Mouse (Mus musculus) stomach, embryonic 15.5 days (tissue): ENCODE results near the gene Ap3s2. TPM values are rescaled to one million over a fixed set of nuclear protein-coding genes. Genes with fewer than 3 reads are reported as not detected.

Experiments used
- ATAC-seq: fragments of 200-750 bp; cut with Nextera tagmentation; 2 replicates; pipeline ENCODE4 v1.8.0; 2017; ENCODE audit warnings: low read depth, moderate number of reproducible peaks, moderate TSS enrichment; ENCODE audit not compliant: insufficient read depth, low FRiP score
- H3K27ac ChIP-seq: fragments of 300-500 bp; sonication (generic); 2 replicates; pipeline ENCODE4 v1.5.1; 2015; ENCODE audit warnings: mild to moderate bottlenecking, inconsistent platforms
- H3K27me3 ChIP-seq: fragments of 300-500 bp; sonication (generic); replicated peaks from 2 replicates; pipeline ENCODE4 v1.6.1; 2015; ENCODE audit warnings: inconsistent platforms
- H3K36me3 ChIP-seq: fragments of 300-500 bp; sonication (generic); 2 replicates; pipeline ENCODE4 v1.6.1; 2015; ENCODE audit warnings: inconsistent platforms
- H3K4me1 ChIP-seq: fragments of 300-500 bp; sonication (generic); 2 replicates; pipeline ENCODE4 v1.6.1; 2015; ENCODE audit warnings: inconsistent platforms
- H3K4me2 ChIP-seq: fragments of 300-500 bp; sonication (generic); 2 replicates; pipeline ENCODE4 v1.6.1; 2015; ENCODE audit warnings: mild to moderate bottlenecking, inconsistent platforms
- H3K4me3 ChIP-seq: fragments of 300-500 bp; sonication (generic); replicated peaks from 2 replicates; pipeline ENCODE4 v1.5.1; 2015; ENCODE audit warnings: inconsistent platforms
- H3K9ac ChIP-seq: fragments of 300-500 bp; sonication (generic); 2 replicates; pipeline ENCODE4 v1.6.1; 2015; ENCODE audit warnings: inconsistent platforms
- H3K9me3 ChIP-seq: fragments of 300-500 bp; sonication (generic); 2 replicates; pipeline ENCODE4 v1.6.1; 2016; ENCODE audit warnings: inconsistent platforms
- whole genome bisulfite sequencing: fragments of 180-500 bp; shearing (Covaris S2); methylation state at CpG from one replicate; pipeline ENCODE4 v1.1.7; 2015; 5-methylcytosine and 5-hydroxymethylcytosine counted together
- polyA plus RNA-seq: library from polyadenylated mRNA; unstranded; fragments of >200 nt; fragmentation: Nextera tagmentation; extraction: Ambion mirVana; gene quantifications from 2 replicates; pipeline ENCODE4 v1.2.1, GENCODE M21; 2015

Ap3s2 gene
- polyA plus RNA-seq, 1 experiment from 2014 or later = 27.1 TPM

- H3K4me3 ChIP-seq = no peak overlapping the region
- no peaks in the 10 kb centered on the region for H3K9me3 ChIP-seq
- no peak for ATAC-seq
- H3K36me3 ChIP-seq = peaks cover 8% of the 10 kb centered on the region
- no peak overlapping the region for H3K27ac ChIP-seq
- 66% methylated on average over 3 of the region's 3 CpGs for WGBS
- no peak overlapping the region for H3K9ac ChIP-seq
- no peaks in the 10 kb centered on the region for H3K27me3 ChIP-seq
- H3K4me2 ChIP-seq = no peak overlapping the region
- 0 out of 2 replicates have a peak, but pooled peaks cover 1% of the 10 kb centered on the region for H3K4me1 ChIP-seq
Observed at GRCm38 (mm10) chr7:79914556-79914955, 5.9 kb downstream of the Ap3s2 start.

- Histone ChIP-seq H3K9me3 (no peaks in the 10 kb centered on the region), H3K9ac (no peak overlapping the region), H3K27ac (no peak overlapping the region), H3K36me3 (peaks cover 9% of the 10 kb centered on the region), H3K4me1 (no peaks in the 10 kb centered on the region), H3K27me3 (no peaks in the 10 kb centered on the region), H3K4me3 (no peak overlapping the region), H3K4me2 (no peak overlapping the region)
- ATAC-seq = no peak
- WGBS = 71% methylated on average over 2 of the region's 2 CpGs
Observed at GRCm38 (mm10) chr7:79907356-79907755, 13.1 kb downstream of the Ap3s2 start.

DNA sequence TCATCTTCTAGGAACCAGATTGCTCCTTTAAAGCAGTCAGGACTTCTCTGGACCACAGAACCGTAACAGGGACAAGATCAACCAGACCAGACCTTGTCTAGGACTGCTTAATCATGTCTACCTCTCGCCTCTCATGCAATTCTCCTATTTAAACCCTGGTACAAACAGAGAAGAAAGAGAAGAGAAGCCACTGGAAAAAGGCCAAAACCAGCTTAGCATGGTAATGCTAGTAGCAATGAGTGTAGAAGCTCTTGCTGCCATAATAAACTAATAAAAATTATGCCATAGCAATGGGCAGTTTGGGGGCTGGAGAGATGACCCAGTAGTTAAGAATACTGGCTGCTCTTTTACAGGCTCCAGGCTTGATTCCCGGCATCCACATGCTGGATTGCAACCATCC, 13.5 kb downstream of the Ap3s2 start:
- ATAC-seq = no peak
- Histone ChIP-seq H3K4me3 (no peak overlapping the region), H3K27me3 (no peaks in the 10 kb centered on the region), H3K36me3 (peaks cover 9% of the 10 kb centered on the region), H3K9ac (no peak overlapping the region), H3K27ac (no peak overlapping the region), H3K4me1 (no peaks in the 10 kb centered on the region), H3K9me3 (no peaks in the 10 kb centered on the region), H3K4me2 (no peak overlapping the region)
- 87% methylated on average over 3 of the region's 3 CpGs for WGBS

GRCm38 (mm10) chr7:79905193-79905592, 15.3 kb downstream of the Ap3s2 start:
- no peak overlapping the region for H3K27ac ChIP-seq
- H3K4me1 ChIP-seq = no peaks in the 10 kb centered on the region
- H3K4me3 ChIP-seq = no peak overlapping the region
- no peaks in the 10 kb centered on the region for H3K9me3 ChIP-seq
- no peak overlapping the region for H3K9ac ChIP-seq
- H3K36me3 ChIP-seq = peaks cover 5% of the 10 kb centered on the region
- no peak overlapping the region for H3K4me2 ChIP-seq
- ATAC-seq = no peak
- no peaks in the 10 kb centered on the region for H3K27me3 ChIP-seq
- WGBS = 92% methylated on average over 4 of the region's 4 CpGs

DNA sequence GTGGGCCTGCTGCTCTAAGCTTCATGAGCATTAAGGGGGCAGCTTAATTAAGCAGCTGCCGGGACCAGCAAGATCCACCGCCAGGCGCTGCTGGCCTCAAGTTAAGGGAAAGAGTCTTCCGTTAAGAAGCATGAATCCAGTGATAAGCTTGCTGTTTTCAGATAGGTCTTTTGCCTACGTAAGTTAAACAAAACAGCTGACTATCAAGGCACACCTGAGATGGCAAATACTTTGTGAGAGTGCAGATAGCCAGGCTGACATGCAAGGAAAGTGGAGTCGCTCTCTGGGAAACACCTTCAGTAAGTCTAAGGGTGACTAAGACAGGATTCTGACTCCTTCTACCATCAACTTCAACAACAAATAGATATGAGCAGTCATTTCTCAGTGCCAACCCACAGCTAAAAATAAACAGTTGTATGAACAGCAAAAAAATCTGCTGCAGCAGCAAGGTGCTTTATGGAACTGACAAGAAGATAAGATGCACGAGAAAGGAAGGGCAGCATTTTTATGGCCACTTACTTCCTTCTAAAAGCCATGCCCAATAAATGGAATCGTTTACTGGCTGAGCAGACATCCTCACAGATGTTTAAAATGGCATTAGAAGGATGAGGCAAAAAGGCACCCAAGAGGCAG, 17.2 kb downstream of the Ap3s2 start:
- WGBS = 71% methylated on average over 8 of the region's 8 CpGs
- Histone ChIP-seq H3K9me3 (no peaks in the 10 kb centered on the region), H3K4me2 (no peak overlapping the region), H3K36me3 (no peaks in the 10 kb centered on the region), H3K4me1 (no peaks in the 10 kb centered on the region), H3K27me3 (no peaks in the 10 kb centered on the region), H3K27ac (no peak overlapping the region; the same call in 1 of the 2 replicates), H3K4me3 (no peak overlapping the region), H3K9ac (no peak overlapping the region)
- ATAC-seq = no peak

- Histone ChIP-seq H3K4me1 (no peaks in the 10 kb centered on the region), H3K36me3 (no peaks in the 10 kb centered on the region), H3K9ac (no peak overlapping the region), H3K4me3 (no peak overlapping the region), H3K4me2 (no peak overlapping the region), H3K27ac (no peak overlapping the region), H3K9me3 (no peaks in the 10 kb centered on the region), H3K27me3 (no peaks in the 10 kb centered on the region)
- ATAC-seq = no peak
- WGBS = 87% methylated on average over 6 of the region's 6 CpGs
Observed at GRCm38 (mm10) chr7:79900753-79901152, 19.7 kb downstream of the Ap3s2 start.

DNA sequence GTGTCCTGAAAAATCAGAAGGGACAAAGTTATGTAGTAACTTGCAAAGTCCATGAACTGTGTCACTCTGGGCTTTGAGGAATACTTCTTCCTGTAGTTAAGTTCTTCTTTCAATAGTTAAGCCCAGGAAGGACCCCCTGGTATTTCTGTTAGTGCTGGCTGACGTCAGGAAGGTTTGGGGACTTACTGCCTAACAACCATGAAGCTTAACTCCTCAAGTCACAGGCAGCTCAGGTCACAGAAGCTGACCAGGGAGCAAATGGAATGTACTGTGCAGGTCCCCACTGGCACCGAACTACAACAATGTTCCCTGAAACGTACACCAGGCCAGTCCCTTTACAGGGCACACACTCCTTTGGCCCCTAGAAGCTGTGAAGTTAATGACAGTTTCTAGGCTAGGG, 25.2 kb downstream of the Ap3s2 start:
- Histone ChIP-seq H3K4me3 (no peak overlapping the region), H3K27ac (no peak overlapping the region), H3K9me3 (no peaks in the 10 kb centered on the region), H3K36me3 (no peaks in the 10 kb centered on the region), H3K4me1 (peaks cover 8% of the 10 kb centered on the region; the same call in 1 of the 2 replicates), H3K27me3 (no peaks in the 10 kb centered on the region), H3K9ac (no peak overlapping the region), H3K4me2 (no peak overlapping the region)
- 82% methylated on average over 3 of the region's 3 CpGs for WGBS
- no peak for ATAC-seq

- Histone ChIP-seq H3K27me3 (no peaks in the 10 kb centered on the region), H3K9me3 (no peaks in the 10 kb centered on the region), H3K27ac (no peak overlapping the region), H3K4me2 (no peak overlapping the region), H3K36me3 (no peaks in the 10 kb centered on the region), H3K4me1 (peaks cover 11% of the 10 kb centered on the region; the same call in 1 of the 2 replicates), H3K9ac (no peak overlapping the region), H3K4me3 (no peak overlapping the region)
- no peak for ATAC-seq
- WGBS = 96% methylated on average over 1 of the region's 1 CpGs
Observed at GRCm38 (mm10) chr7:79894790-79895189, 25.7 kb downstream of the Ap3s2 start.

- Histone ChIP-seq H3K27ac (no peak overlapping the region), H3K9ac (no peak overlapping the region), H3K9me3 (no peaks in the 10 kb centered on the region), H3K4me2 (no peak overlapping the region), H3K36me3 (no peaks in the 10 kb centered on the region), H3K4me1 (peaks cover 11% of the 10 kb centered on the region; the same call in 1 of the 2 replicates), H3K4me3 (no peak overlapping the region), H3K27me3 (no peaks in the 10 kb centered on the region)
- ATAC-seq = no peak
- 64% methylated on average over 6 of the region's 6 CpGs for WGBS
Observed at GRCm38 (mm10) chr7:79892576-79893428, 27.6 kb downstream of the Ap3s2 start.

- Histone ChIP-seq H3K4me2 (no peak overlapping the region), H3K4me1 (peaks cover 11% of the 10 kb centered on the region; the same call in 1 of the 2 replicates), H3K9ac (no peak overlapping the region), H3K27me3 (no peaks in the 10 kb centered on the region), H3K9me3 (no peaks in the 10 kb centered on the region), H3K36me3 (0 out of 2 replicates have a peak, but pooled peaks cover 1% of the 10 kb centered on the region), H3K27ac (peak overlapping the region; percentile 60), H3K4me3 (no peak overlapping the region)
- 77% methylated on average over 15 of the region's 15 CpGs for WGBS
- ATAC-seq = no peak
Observed at GRCm38 (mm10) chr7:79890436-79891221, 29.8 kb downstream of the Ap3s2 start.

- Histone ChIP-seq H3K27ac (peak overlapping the region; percentile 62), H3K4me2 (no peak overlapping the region), H3K9me3 (no peaks in the 10 kb centered on the region), H3K4me1 (peaks cover 11% of the 10 kb centered on the region; the same call in 1 of the 2 replicates), H3K27me3 (no peaks in the 10 kb centered on the region), H3K4me3 (no peak overlapping the region), H3K36me3 (0 out of 2 replicates have a peak, but pooled peaks cover 5% of the 10 kb centered on the region), H3K9ac (no peak overlapping the region)
- 76% methylated on average over 9 of the region's 9 CpGs for WGBS
- ATAC-seq = peak; percentile 86
Observed at GRCm38 (mm10) chr7:79888603-79889002, 31.8 kb downstream of the Ap3s2 start.
